Comparison of ENCODE assay signal across 26 mouse cellular contexts in the genomic region with DNA sequence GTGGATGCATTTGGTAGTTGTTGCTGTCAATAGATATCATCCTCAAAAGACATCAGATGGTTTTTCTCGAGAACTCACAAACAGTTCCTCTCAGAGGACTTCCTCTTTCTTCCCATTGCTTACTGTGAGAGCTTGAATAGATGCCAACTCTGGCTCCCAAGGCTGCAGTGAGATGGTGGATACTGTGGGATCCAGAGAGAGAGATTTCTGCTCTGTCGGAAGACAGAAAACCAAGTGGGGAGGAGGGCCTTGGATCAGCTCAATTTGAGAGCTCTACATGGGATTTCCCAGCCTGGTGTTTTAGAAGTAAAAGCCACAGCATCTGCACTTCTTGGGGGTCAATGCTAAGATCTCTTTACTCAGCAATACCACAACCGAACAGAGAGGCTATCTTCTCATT. TPM values are rescaled to one million over a fixed set of nuclear protein-coding genes. Genes with fewer than 3 reads are reported as not detected.
DNase-seq lines count a peak whose midpoint lies in the region; ATAC-seq and TF ChIP-seq lines count a peak whose summit lies in the region.
"Had no signal": no experiment of that assay in that cellular context is flagged by ENCODE, and none has a peak within 500 bp of the region (broad histone marks: within the 10 kb centered on the region; RNA-seq: fewer than 3 reads in every experiment).

No protein-coding gene starts in this region.

- H3K9me3 ChIP-seq in embryonic facial prominence, embryonic 14.5 days (ENCODE audit: control insufficient read depth, low read length) = peaks cover 5% of the 10 kb centered on the region; the same call in 1 of the 2 replicates
- no peaks in the 10 kb centered on the region for H3K9me3 ChIP-seq in embryonic facial prominence, embryonic 10.5 days
- no peaks in the 10 kb centered on the region for H3K9me3 ChIP-seq in lung, embryonic 14.5 days (ENCODE audit: low read depth, low read length)
- H3K9me3 ChIP-seq: embryonic facial prominence, embryonic 13.5 days; forebrain, embryonic 13.5 days; hindbrain, embryonic 13.5 days; intestine, embryonic 15.5 days had no signal

- no peak overlapping the region for H3K4me3 ChIP-seq in embryonic facial prominence, embryonic 14.5 days (ENCODE audit: low read depth, low read length)
- no peak overlapping the region for H3K4me3 ChIP-seq in embryonic facial prominence, embryonic 10.5 days
- no peak overlapping the region for H3K4me3 ChIP-seq in lung, embryonic 14.5 days (ENCODE audit: low read depth, low read length)
- H3K4me3 ChIP-seq: embryonic facial prominence, embryonic 13.5 days; forebrain, embryonic 10.5 days; forebrain, embryonic 13.5 days; heart, embryonic 13.5 days; hindbrain, embryonic 10.5 days; hindbrain, embryonic 13.5 days; intestine, embryonic 15.5 days had no signal

- no peaks in the 10 kb centered on the region for H3K36me3 ChIP-seq in embryonic facial prominence, embryonic 14.5 days (ENCODE audit: control insufficient read depth, insufficient read depth, low read length)
- no peaks in the 10 kb centered on the region for H3K36me3 ChIP-seq in embryonic facial prominence, embryonic 10.5 days (replicated peaks)
- no peaks in the 10 kb centered on the region for H3K36me3 ChIP-seq in lung, embryonic 14.5 days (ENCODE audit: insufficient read depth)
- H3K36me3 ChIP-seq: embryonic facial prominence, embryonic 13.5 days; forebrain, embryonic 10.5 days; heart, embryonic 13.5 days; hindbrain, embryonic 10.5 days; hindbrain, embryonic 13.5 days; intestine, embryonic 15.5 days had no signal

- no peaks in the 10 kb centered on the region for H3K27me3 ChIP-seq in embryonic facial prominence, embryonic 14.5 days (replicated peaks; ENCODE audit: control insufficient read depth, insufficient read depth, low read length)
- no peaks in the 10 kb centered on the region for H3K27me3 ChIP-seq in embryonic facial prominence, embryonic 10.5 days (replicated peaks; ENCODE audit: low read depth, poor library complexity, severe bottlenecking)
- H3K27me3 ChIP-seq in lung, embryonic 14.5 days (ENCODE audit: insufficient read depth, low read length) = no peaks in the 10 kb centered on the region
- H3K27me3 ChIP-seq: embryonic facial prominence, embryonic 13.5 days; forebrain, embryonic 13.5 days; heart, embryonic 13.5 days; hindbrain, embryonic 13.5 days; intestine, embryonic 15.5 days; Patski had no signal

- no peak overlapping the region for H3K27ac ChIP-seq in embryonic facial prominence, embryonic 14.5 days (replicated peaks; ENCODE audit: low read depth, low read length)
- H3K27ac ChIP-seq in embryonic facial prominence, embryonic 10.5 days (replicated peaks) = no peak overlapping the region
- H3K27ac ChIP-seq in lung, embryonic 14.5 days (ENCODE audit: low read depth) = no peak overlapping the region
- H3K27ac ChIP-seq: embryonic facial prominence, embryonic 13.5 days; forebrain, embryonic 10.5 days; forebrain, embryonic 13.5 days; heart, embryonic 13.5 days; hindbrain, embryonic 10.5 days; hindbrain, embryonic 13.5 days; intestine, embryonic 15.5 days had no signal

- no peak for ATAC-seq in embryonic facial prominence, embryonic 14.5 days (ENCODE audit: low read depth)
- peak; percentile 54; the same call in 1 of the 2 replicates for ATAC-seq in lung, embryonic 14.5 days (ENCODE audit: insufficient read depth)
- ATAC-seq: forebrain, embryonic 13.5 days; forebrain, embryonic 16.5 days; hindbrain, embryonic 16.5 days; intestine, embryonic 15.5 days; Patski had no signal

- intact Hi-C loops in heart, postnatal 10 days (cut with DNase I) = no loop called here

- H3K9ac ChIP-seq in embryonic facial prominence, embryonic 14.5 days (ENCODE audit: low read depth, low read length) = no peak overlapping the region
- no peak overlapping the region for H3K9ac ChIP-seq in lung, embryonic 14.5 days
- H3K9ac ChIP-seq: embryonic facial prominence, embryonic 13.5 days; forebrain, embryonic 13.5 days; heart, embryonic 13.5 days; hindbrain, embryonic 13.5 days; intestine, embryonic 15.5 days had no signal

- H3K4me2 ChIP-seq in embryonic facial prominence, embryonic 14.5 days (ENCODE audit: low read depth, low read length) = no peak overlapping the region
- H3K4me2 ChIP-seq in lung, embryonic 14.5 days = no peak overlapping the region
- H3K4me2 ChIP-seq: embryonic facial prominence, embryonic 13.5 days; forebrain, embryonic 13.5 days; heart, embryonic 13.5 days; hindbrain, embryonic 13.5 days; intestine, embryonic 15.5 days had no signal

- H3K4me1 ChIP-seq in embryonic facial prominence, embryonic 14.5 days (ENCODE audit: control insufficient read depth, insufficient read depth, low read length) = no peaks in the 10 kb centered on the region
- H3K4me1 ChIP-seq in embryonic facial prominence, embryonic 10.5 days = no peaks in the 10 kb centered on the region
- H3K4me1 ChIP-seq in lung, embryonic 14.5 days (ENCODE audit: insufficient read depth) = no peaks in the 10 kb centered on the region
- H3K4me1 ChIP-seq: embryonic facial prominence, embryonic 13.5 days; forebrain, embryonic 10.5 days; forebrain, embryonic 13.5 days; heart, embryonic 13.5 days; hindbrain, embryonic 10.5 days; hindbrain, embryonic 13.5 days; intestine, embryonic 15.5 days had no signal

- DNase-seq in embryonic facial prominence, embryonic 14.5 days (ENCODE audit: low spot score) = peak; percentile 10
- no peak for DNase-seq in embryonic facial prominence, embryonic 10.5 days (ENCODE audit: low spot score)
- peak; percentile 10 to 23 for DNase-seq in heart, postnatal 10 days
- no peak for DNase-seq in heart, adult 11 months
- DNase-seq in lung, embryonic 14.5 days = peak; percentile 67
- no peak for DNase-seq in lung, postnatal 4 days
- peak; percentile 2 for DNase-seq in lung, postnatal 25 days (ENCODE audit: low spot score)
- no peak for DNase-seq in lung, postnatal 14 days
- DNase-seq: adrenal gland, postnatal 10 days; cerebellum, adult 11 months; cerebellum, adult 2 months; cerebellum, adult 9-11 months; cerebellum, postnatal 25 days; gastrocnemius, postnatal 10 days; gastrocnemius, postnatal 36 days had no signal

- WGBS in embryonic facial prominence, embryonic 14.5 days = 67% methylated on average over 3 of the region's 3 CpGs
- WGBS in embryonic facial prominence, embryonic 10.5 days = 80% methylated on average over 3 of the region's 3 CpGs
- WGBS in lung, embryonic 14.5 days = 35% methylated on average over 3 of the region's 3 CpGs

- TF ChIP-seq CTCF in lung, embryonic 14.5 days (IDR thresholded peaks at IDR 0.05; ENCODE audit: low read depth) = no peak

RNA-seq across cellular contexts. Expression of a gene that starts 26.7 kb away (rescaled TPM):
- 127 and 142 TPM in 2 replicates for polyA plus RNA-seq in embryonic facial prominence, embryonic 14.5 days (2014; fragmentation: Nextera tagmentation; extraction: Ambion mirVana)
- polyA plus RNA-seq in embryonic facial prominence, embryonic 10.5 days (2016; fragmentation: Nextera tagmentation; extraction: Ambion mirVana) = 55.7 and 76.4 TPM in 2 replicates
- total RNA-seq in heart, postnatal 10 days (2021) = 10 to 100 TPM; 28.7 to 29.0 TPM
- 62.0 and 64.0 TPM in 2 replicates for polyA plus RNA-seq in lung, embryonic 14.5 days (2014; fragmentation: Nextera tagmentation; extraction: Ambion mirVana)
- total RNA-seq: granulocyte monocyte progenitor cell, adult 5-6 weeks had no signal

Comparison
In these comparisons a context has a peak if more than half of its experiments do, and no peak if none do; other contexts are left out.
1. DNase-seq: peak in embryonic facial prominence, embryonic 14.5 days (single experiment), heart, postnatal 10 days (2 of 2), lung, embryonic 14.5 days (single experiment) and lung, postnatal 25 days (single experiment); none in embryonic facial prominence, embryonic 10.5 days (single experiment), heart, adult 11 months (single experiment), lung, postnatal 4 days (0 of 2) and lung, postnatal 14 days (single experiment).